Mouse (Mus musculus) cerebellum, adult 2 months (tissue): ENCODE measurements at regions not wholly inside any gene's neighbourhood (a gene's known extent, or its start where the extent isn't known, plus 50 kb on each side); places are given as distances from the start of the nearest gene placed in this dataset.
A peak's percentile ranks its signal among the peaks of the same experiment; 100 is the strongest.

Experiments used
- DNase-seq, 2 experiments: peaks; one replicate each; pipeline ENCODE4 v3.0.0; 2021
- H3K27ac ChIP-seq: fragments of 200-500 bp; 2 replicates; pipeline ENCODE4 v1.5.1; 2012; ENCODE audit warnings: low read length, control low read depth, inconsistent platforms; ENCODE audit not compliant: insufficient read depth
- H3K27me3 ChIP-seq: fragments of 200-500 bp; 2 replicates; pipeline ENCODE4 v1.6.1; 2012; ENCODE audit warnings: inconsistent platforms, mild to moderate bottlenecking, low read length, moderate library complexity; ENCODE audit not compliant: control insufficient read depth, insufficient read depth
- H3K4me1 ChIP-seq: fragments of 200-500 bp; 2 replicates; pipeline ENCODE4 v1.6.1; 2011; ENCODE audit warnings: low read length; ENCODE audit not compliant: control insufficient read depth, insufficient read depth
- H3K4me3 ChIP-seq: fragments of 200-500 bp; replicated peaks from 2 replicates; pipeline ENCODE3; 2011; ENCODE audit warnings: mild to moderate bottlenecking, low read depth, low read length, control low read depth; ENCODE audit not compliant: insufficient read depth
- CTCF ChIP-seq: fragments of 200-500 bp; IDR thresholded peaks from 2 replicates; pipeline ENCODE4 v1.5.1; 2011; ENCODE audit warnings: low read depth, mild to moderate bottlenecking, control low read depth, low read length, moderate library complexity, borderline replicate concordance; ENCODE audit not compliant: insufficient read depth
- POLR2A ChIP-seq: fragments of 200-500 bp; IDR thresholded peaks from 2 replicates; pipeline ENCODE4 v1.6.1; 2011; ENCODE audit warnings: low read length, control low read depth, borderline replicate concordance; ENCODE audit not compliant: insufficient read depth
- WGBS: fragments of 180-500 bp; shearing (Covaris S2); methylation state at CpG from one replicate; pipeline ENCODE4 v1.1.7; 2018; 5-methylcytosine and 5-hydroxymethylcytosine counted together

DNA sequence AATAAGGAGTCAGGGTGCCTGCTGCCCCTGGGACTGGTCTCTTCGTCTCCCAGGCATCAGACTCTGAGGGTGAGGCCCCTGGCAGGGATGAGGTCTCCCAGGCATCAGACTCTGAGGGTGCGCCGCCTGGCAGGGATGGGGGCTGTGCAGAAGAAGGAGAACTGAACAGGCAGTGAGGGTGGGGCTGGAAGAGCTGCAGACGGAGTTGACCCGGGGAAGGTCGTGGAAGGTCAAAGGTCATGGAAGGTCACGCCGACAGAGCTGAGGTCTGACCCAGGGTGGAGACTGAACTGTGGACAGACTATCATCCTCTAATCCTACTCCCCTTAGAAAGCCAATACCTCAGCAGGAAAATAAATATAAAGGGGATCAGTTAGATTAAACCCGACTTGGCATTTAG, 50.6 kb upstream of the Grik3 start:
- TF ChIP-seq POLR2A (no peak), CTCF (no peak)

DNA sequence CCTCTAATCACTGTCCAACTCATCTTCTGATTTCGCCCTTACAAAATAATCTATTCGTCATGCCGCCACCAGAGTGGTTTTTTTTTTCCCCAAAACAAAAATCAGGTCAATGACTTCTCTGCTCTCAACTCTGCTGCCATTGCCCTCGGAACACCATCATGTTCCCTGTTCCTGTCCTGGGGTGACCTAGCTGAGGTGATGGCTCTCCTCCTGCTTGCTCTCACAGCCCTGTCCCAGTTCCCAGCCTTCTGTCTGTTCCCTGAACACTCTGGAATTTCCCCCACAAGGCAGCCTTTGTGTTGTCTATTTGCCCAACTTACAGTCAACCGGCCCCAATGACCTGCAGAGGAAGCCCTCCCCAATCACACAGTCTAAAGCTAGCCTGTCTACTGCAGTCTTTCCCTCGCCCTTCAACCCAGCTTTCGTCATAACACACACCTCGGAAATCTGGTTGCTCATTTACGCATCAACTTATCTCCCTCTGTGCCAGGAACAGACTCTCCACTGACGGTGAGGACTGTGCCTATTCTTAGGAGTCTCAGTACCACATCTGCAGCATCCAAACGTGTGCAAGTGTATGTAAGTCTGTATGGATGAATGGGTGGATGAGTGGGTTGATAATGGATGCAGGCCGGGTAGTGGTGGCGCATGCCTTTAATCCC, 53.2 kb upstream of the Grik3 start:
- 80% methylated on average over 13 of the region's 13 CpGs for WGBS

More for the DNA sequence above, 50.6 kb upstream of the Grik3 start:
- Histone ChIP-seq H3K4me3 (no peak overlapping the region), H3K27ac (no peak overlapping the region), H3K4me1 (no peaks in the 10 kb centered on the region), H3K27me3 (no peaks in the 10 kb centered on the region)
- 42% methylated on average over 9 of the region's 9 CpGs for WGBS
- no peak for DNase-seq

DNA sequence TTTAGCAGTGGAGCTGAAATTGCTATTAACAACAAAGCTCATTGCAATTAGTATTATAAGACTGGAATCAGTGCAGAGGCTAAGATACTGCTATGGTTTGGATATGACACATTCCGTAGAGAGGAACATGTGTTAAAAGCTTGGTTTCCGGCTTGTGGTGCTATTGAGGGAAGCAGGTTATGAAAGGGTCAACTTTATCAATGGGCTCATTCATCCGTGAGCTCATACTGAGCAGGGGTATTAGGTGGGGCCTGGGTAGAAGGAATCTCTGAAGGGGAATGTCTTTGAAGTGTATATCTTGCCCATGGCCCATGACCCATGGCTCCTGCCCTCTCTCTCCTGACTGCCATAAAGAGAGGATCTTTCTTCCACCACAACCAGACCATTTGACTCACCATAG, 57.0 kb upstream of the Grik3 start:
- H3K4me1 ChIP-seq: no peaks in the 10 kb centered on the region
- H3K27me3 ChIP-seq: no peaks in the 10 kb centered on the region
- H3K4me3 ChIP-seq: no peak overlapping the region
- DNase-seq: no peak
- TF ChIP-seq CTCF: no peak
- TF ChIP-seq POLR2A: no peak
- 67% methylated on average over 3 of the region's 3 CpGs for WGBS
- H3K27ac ChIP-seq: no peak overlapping the region

More for the DNA sequence above, 53.2 kb upstream of the Grik3 start:
- H3K4me1 ChIP-seq: no peaks in the 10 kb centered on the region
- no peak for TF ChIP-seq POLR2A
- no peak for TF ChIP-seq CTCF
- peak in 1 of 2 experiments; percentile 20 for DNase-seq
- no peaks in the 10 kb centered on the region for H3K27me3 ChIP-seq
- no peak overlapping the region for H3K4me3 ChIP-seq
- no peak overlapping the region for H3K27ac ChIP-seq

DNA sequence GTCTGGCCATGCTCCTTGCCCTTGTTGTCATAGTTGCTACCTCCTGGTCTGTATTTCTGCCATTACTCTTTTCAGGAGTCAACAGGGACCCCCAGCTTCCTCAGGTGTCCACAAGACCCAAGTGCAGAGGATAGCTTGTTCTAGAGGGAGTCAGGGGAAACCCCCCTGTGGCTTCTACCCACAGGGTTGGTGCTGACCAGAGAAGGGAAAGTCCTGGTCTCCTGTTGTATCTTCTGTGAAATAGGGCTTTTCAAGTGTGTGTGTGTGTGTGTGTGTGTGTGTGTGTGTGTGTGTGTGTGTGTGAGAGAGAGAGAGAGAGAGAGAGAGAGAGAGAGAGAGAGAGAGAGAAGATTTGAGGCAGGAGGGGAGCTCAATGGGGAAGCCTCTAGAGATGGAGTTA, 58.9 kb upstream of the Grik3 start:
- Histone ChIP-seq H3K4me3 (no peak overlapping the region), H3K27ac (no peak overlapping the region), H3K27me3 (no peaks in the 10 kb centered on the region), H3K4me1 (no peaks in the 10 kb centered on the region)
- TF ChIP-seq POLR2A (no peak), CTCF (no peak)
- no peak for DNase-seq

GRCm38 (mm10) chr4:125430845-125431244, 59.7 kb upstream of the Grik3 start:
- DNase-seq: no peak
- TF ChIP-seq CTCF (no peak), POLR2A (no peak)
- Histone ChIP-seq H3K4me1 (no peaks in the 10 kb centered on the region), H3K27ac (no peak overlapping the region), H3K4me3 (no peak overlapping the region), H3K27me3 (no peaks in the 10 kb centered on the region)
- WGBS: 51% methylated on average over 4 of the region's 4 CpGs

- Histone ChIP-seq H3K27ac (no peak overlapping the region), H3K27me3 (no peaks in the 10 kb centered on the region), H3K4me3 (no peak overlapping the region), H3K4me1 (no peaks in the 10 kb centered on the region)
- TF ChIP-seq POLR2A: no peak
- no peak for TF ChIP-seq CTCF
- no peak for DNase-seq
- 82% methylated on average over 14 of the region's 14 CpGs for WGBS
These were observed 61.8 kb upstream of the Grik3 start for GRCm38 (mm10) chr4:125428736-125429135.

- H3K4me1 ChIP-seq: peaks cover 15% of the 10 kb centered on the region
- H3K4me3 ChIP-seq: no peak overlapping the region
- H3K27ac ChIP-seq: no peak overlapping the region
- TF ChIP-seq POLR2A: no peak
- TF ChIP-seq CTCF: no peak
- no peaks in the 10 kb centered on the region for H3K27me3 ChIP-seq
- peak in 1 of 2 experiments; percentile 16 for DNase-seq
- 27% methylated on average over 5 of the region's 5 CpGs for WGBS
These were observed 69.8 kb upstream of the Grik3 start for GRCm38 (mm10) chr4:125420561-125421241.

DNA sequence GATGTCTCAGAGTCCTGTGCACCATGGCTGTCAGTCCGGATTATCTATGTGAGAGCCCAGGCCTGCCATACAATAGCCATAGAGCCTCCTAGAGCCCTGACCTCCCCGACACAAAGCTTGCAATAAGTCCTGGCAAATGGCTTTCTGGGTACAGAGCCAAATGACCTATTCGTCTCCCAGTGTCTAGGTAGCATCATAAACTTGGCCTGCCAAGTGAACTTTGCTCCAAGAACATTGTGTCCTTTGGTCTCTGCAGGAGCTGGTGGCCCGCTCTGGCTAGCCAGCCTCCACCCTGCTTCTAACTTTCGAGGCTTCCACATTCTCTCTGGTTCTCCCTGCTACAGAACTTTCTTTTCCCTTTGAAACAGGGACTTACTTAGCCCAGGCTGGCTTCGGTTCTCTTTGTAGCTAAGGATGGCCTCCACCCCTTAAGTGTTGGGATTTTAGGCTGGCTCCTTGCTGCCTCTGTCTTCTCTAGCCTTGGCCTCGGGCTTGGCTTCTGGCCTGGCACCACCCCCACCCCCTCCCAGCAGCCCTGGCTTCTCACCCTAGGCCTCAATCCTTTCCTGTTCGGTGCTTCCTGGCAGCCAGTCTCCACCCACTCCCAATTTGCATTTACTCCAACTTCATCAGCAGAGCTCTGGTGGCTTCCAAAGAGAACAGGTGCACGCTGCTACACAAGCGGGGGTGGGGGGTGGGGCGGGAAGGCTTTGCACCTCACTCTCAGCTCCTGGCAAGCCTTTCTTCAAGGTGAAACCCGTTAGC, 70.8 kb upstream of the Grik3 start:
- Histone ChIP-seq H3K27me3 (no peaks in the 10 kb centered on the region), H3K27ac (no peak overlapping the region), H3K4me1 (peaks cover 15% of the 10 kb centered on the region), H3K4me3 (no peak overlapping the region)
- WGBS: 37% methylated on average over 12 of the region's 12 CpGs
- TF ChIP-seq POLR2A (no peak), CTCF (no peak)
- peak in 1 of 2 experiments; percentile 27 for DNase-seq

- Histone ChIP-seq H3K27me3 (no peaks in the 10 kb centered on the region; the same call in 1 of the 2 replicates), H3K27ac (no peak overlapping the region), H3K4me1 (peaks cover 9% of the 10 kb centered on the region), H3K4me3 (no peak overlapping the region)
- no peak for TF ChIP-seq CTCF
- TF ChIP-seq POLR2A: no peak
- 77% methylated on average over 11 of the region's 11 CpGs for WGBS
- no peak for DNase-seq
These were observed 75.2 kb upstream of the Grik3 start for GRCm38 (mm10) chr4:125415308-125415707.
